Mouse (Mus musculus) megakaryocyte, embryonic 14.5 days (primary cell): ENCODE data around the gene Pkd1l3. TPM values are rescaled to one million over a fixed set of nuclear protein-coding genes. Genes with fewer than 3 reads are reported as not detected.

Experiments used
- H3K27me3 ChIP-seq: replicated peaks from 2 replicates; pipeline ENCODE3; 2012; ENCODE audit warnings: inconsistent platforms
- H3K36me3 ChIP-seq: replicated peaks from 2 replicates; pipeline ENCODE3; 2012; ENCODE audit warnings: low read length, inconsistent platforms, mixed read lengths
- H3K4me1 ChIP-seq: 2 replicates; pipeline ENCODE4 v1.6.1; 2012; ENCODE audit warnings: inconsistent platforms
- H3K4me3 ChIP-seq: replicated peaks from 2 replicates; pipeline ENCODE3; 2012; ENCODE audit warnings: moderate library complexity, mild to moderate bottlenecking, inconsistent platforms
- H3K9me3 ChIP-seq: 2 replicates; pipeline ENCODE4 v1.6.1; 2012; ENCODE audit warnings: inconsistent platforms
- FLI1 ChIP-seq: IDR thresholded peaks from 2 replicates; pipeline ENCODE4 v1.6.1; 2012; ENCODE audit warnings: low read length, inconsistent platforms, mixed read lengths
- GATA1 ChIP-seq: IDR thresholded peaks from 3 replicates; pipeline ENCODE4 v1.6.1; 2012; ENCODE audit warnings: mixed read lengths, low read length, inconsistent platforms, borderline replicate concordance
- polyA plus RNA-seq: library from polyadenylated mRNA; stranded (reverse); fragments of >175 nt; gene quantifications from 2 replicates; pipeline ENCODE4 v1.2.3, GENCODE M21; 2012; ENCODE audit warnings: low replicate concordance; ENCODE audit not compliant: insufficient read depth

Pkd1l3 gene
- polyA plus RNA-seq, 1 experiment = 0.72 TPM

DNA sequence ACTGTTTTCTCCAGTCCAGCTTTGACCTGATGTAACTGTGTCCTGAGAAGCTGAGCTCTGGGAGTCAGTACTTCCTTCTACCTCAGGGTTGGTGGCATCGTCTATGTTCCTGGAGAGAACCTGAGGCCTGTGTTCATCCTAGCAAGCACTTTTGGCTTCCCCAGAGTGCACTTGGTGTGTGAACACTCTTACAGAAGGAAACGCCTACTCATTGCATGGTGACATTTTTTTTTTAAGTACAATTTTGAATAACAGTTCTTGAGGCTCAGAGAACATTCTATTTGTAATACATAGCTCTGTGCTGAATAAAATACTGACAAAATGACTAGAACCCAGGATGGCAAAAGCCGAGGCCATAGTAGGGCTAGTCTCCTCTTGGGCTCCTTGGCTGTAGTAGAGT, 42.5 kb downstream of the Pkd1l3 start:
- H3K9me3 ChIP-seq = 0 out of 2 replicates have a peak, but pooled peaks cover 9% of the 10 kb centered on the region
- H3K27me3 ChIP-seq = peaks cover 5% of the 10 kb centered on the region
- H3K36me3 ChIP-seq = peaks cover 13% of the 10 kb centered on the region
- H3K4me3 ChIP-seq = no peak overlapping the region
- TF ChIP-seq FLI1 (no peak), GATA1 (no peak)
- no peaks in the 10 kb centered on the region; the same call in 1 of the 2 replicates for H3K4me1 ChIP-seq

DNA sequence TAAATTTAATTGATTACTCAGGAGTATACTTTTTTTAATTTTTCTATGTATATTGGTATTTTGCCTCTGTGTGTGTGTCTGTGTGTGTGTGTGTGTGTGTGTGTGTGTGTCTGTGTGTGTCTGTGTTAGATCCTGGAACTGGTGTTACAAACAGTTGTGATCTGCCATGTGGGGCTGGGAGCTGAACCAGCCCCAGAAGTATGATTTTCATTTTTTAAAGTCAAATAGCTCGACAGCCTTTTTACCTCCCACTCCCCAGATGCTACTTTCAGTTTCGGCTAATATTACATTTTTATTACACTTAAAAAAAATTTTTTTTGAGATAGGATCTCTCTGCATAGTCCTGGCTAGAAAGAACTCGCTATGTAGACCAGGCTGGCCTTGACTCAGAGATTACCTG, 48.0 kb downstream of the Pkd1l3 start:
- H3K36me3 ChIP-seq = peaks cover 27% of the 10 kb centered on the region
- TF ChIP-seq GATA1 (no peak), FLI1 (no peak)
- H3K4me3 ChIP-seq = no peak overlapping the region
- no peaks in the 10 kb centered on the region for H3K9me3 ChIP-seq
- no peaks in the 10 kb centered on the region for H3K27me3 ChIP-seq
- H3K4me1 ChIP-seq = peaks cover 3% of the 10 kb centered on the region; the same call in 1 of the 2 replicates

DNA sequence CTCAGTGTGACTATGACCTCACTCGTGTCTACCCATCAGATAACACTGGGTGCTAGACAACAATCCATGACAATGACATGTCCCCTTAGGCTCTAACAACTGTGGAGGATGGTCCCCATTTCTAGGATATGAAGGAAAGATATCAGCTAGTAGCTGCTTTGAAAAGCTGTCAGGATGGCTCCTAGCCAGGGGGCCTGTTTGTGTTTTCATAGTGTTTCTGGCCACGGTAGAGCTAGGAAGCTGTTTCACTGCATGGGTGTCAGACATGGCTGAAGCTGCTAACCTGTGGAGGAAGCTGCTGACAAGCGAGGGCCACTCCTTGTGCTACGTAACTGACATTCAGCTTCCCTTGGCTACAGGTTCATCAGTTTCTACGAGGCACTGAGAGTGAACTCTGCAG, 52.3 kb downstream of the Pkd1l3 start:
- no peak for TF ChIP-seq GATA1
- H3K36me3 ChIP-seq = peaks cover 64% of the 10 kb centered on the region
- no peaks in the 10 kb centered on the region for H3K9me3 ChIP-seq

DNA sequence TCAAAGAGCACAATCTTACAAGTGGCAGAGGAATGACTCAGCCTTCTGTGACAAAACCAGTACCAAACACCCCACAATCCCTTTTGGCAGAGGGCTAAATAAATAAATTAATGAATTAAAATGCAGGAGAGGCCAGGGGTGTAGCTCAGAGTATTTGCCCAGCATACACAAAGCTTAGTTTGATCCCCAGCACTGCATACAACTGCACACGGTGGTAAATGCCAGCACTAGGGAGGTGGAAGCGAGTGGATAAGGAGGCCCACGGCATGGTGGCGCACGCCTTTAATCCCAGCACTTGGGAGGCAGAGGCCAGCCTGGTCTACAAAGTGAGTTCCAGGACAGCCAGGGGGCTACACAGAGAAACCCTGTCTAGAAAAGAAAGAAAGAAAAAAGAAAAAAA, 58.3 kb downstream of the Pkd1l3 start:
- no peak overlapping the region for H3K4me3 ChIP-seq
- H3K36me3 ChIP-seq = peaks cover 96% of the 10 kb centered on the region
- TF ChIP-seq FLI1 (no peak), GATA1 (no peak)
- H3K4me1 ChIP-seq = peaks cover 11% of the 10 kb centered on the region
- H3K27me3 ChIP-seq = no peaks in the 10 kb centered on the region
- no peaks in the 10 kb centered on the region for H3K9me3 ChIP-seq

More for the DNA sequence above, 52.3 kb downstream of the Pkd1l3 start:
- Histone ChIP-seq H3K4me3 (no peak overlapping the region), H3K27me3 (no peaks in the 10 kb centered on the region), H3K4me1 (peaks cover 3% of the 10 kb centered on the region; the same call in 1 of the 2 replicates)

DNA sequence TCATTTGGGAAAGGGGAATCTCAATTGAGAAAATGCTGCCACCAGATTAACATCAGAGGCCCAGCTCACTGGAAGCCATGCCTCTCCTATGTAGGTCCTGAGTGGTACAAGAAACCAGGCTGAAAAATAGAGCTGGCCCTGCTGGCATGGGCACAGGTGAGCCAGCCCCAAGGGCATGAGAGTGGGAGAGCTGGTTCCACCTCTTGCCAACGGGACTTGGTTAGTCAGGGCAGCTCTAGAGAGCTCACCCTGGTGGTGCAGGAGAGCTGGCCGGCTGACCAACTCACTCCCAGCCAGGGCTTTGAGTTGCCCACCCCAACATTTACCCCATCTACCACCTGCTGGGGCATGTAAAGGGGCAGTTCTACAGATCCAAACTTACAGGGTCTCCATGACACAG, 59.3 kb downstream of the Pkd1l3 start:
- no peak overlapping the region for H3K4me3 ChIP-seq
- TF ChIP-seq FLI1 (no peak), GATA1 (no peak)
- peaks cover 96% of the 10 kb centered on the region for H3K36me3 ChIP-seq
- no peaks in the 10 kb centered on the region for H3K9me3 ChIP-seq
- H3K27me3 ChIP-seq = no peaks in the 10 kb centered on the region
- H3K4me1 ChIP-seq = peaks cover 11% of the 10 kb centered on the region

DNA sequence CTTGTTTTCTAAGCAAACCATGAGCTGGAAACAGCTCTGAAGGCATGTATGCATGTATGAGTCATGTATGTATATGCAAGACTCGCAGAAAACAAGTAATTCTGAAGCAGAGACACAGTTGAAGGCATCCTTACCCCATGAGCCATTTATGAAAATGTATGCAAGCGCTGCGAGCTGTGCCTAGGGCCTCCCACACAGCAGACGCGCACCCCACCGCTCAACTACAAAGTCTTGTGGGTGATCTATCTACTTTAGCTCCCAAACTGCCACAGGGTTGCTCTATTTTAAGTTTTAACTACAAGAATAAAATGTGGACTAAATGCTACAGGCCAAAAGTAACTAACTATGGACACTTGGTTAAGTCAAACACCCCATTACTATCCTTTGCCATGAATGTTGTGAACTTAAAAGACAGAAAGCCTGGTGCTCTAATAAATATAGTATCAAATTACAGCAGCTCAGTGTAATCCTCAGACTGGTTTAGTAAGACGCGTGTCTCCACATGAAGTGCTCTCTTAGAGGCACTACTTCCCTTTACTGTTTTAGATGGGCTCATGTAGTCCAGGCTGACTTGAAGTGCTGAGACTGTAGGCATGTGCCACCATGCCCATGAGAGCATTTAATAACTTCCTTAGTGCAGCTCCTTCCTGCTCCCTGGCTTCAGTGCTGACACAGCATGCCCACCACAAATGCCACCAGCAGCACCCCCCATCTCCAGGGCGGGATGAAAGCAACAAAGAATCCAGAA, 61.8 kb downstream of the Pkd1l3 start:
- no peaks in the 10 kb centered on the region for H3K9me3 ChIP-seq
- H3K36me3 ChIP-seq = peaks cover 96% of the 10 kb centered on the region
- TF ChIP-seq FLI1 (no peak), GATA1 (no peak)
- no peak overlapping the region for H3K4me3 ChIP-seq
- peaks cover 11% of the 10 kb centered on the region for H3K4me1 ChIP-seq
- H3K27me3 ChIP-seq = no peaks in the 10 kb centered on the region

DNA sequence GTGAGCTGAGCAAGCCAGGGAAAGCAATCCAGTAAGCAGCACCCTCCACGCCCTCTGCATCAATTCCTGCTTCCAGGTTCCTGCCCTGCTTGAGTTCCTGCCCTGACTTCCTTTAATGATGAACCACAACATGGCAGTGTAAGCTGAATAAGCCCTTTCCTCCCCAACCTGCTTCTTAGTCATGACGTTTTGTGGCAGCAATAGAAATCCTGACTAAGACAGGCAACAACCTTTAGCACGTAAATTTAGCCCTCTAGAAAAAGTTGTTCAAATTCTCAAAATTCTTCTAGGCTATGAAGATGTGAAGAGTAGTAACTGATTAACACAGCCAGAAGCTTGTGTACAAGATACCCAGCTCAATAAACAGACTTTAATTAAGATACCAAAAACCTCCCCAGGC, 67.2 kb downstream of the Pkd1l3 start:
- H3K9me3 ChIP-seq = no peaks in the 10 kb centered on the region
- TF ChIP-seq FLI1 (no peak), GATA1 (no peak)
- peaks cover 24% of the 10 kb centered on the region for H3K4me1 ChIP-seq
- no peak overlapping the region for H3K4me3 ChIP-seq
- peaks cover 87% of the 10 kb centered on the region for H3K36me3 ChIP-seq
- H3K27me3 ChIP-seq = no peaks in the 10 kb centered on the region

DNA sequence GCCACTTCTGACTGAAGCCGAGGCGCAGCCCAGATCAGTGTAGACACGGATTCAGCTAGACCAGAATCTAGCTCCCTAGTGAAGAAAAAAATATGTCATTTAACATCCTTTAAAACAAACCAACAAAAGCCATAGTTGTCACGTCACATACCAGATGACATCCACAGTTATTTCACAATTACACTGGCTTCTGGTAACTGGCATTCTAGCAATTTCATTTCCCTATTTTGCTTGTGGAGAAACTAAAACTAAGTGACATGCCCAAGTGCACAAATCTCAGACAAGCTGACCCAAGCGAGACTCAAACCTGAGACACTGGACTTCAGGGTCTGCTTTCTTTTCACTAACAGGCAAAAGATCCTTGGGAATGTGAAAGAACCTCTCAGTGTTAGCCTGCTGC, 67.8 kb downstream of the Pkd1l3 start:
- Histone ChIP-seq H3K4me3 (no peak overlapping the region), H3K27me3 (no peaks in the 10 kb centered on the region), H3K4me1 (peaks cover 25% of the 10 kb centered on the region), H3K9me3 (no peaks in the 10 kb centered on the region), H3K36me3 (peaks cover 84% of the 10 kb centered on the region)
- no peak for TF ChIP-seq FLI1
- no peak for TF ChIP-seq GATA1

DNA sequence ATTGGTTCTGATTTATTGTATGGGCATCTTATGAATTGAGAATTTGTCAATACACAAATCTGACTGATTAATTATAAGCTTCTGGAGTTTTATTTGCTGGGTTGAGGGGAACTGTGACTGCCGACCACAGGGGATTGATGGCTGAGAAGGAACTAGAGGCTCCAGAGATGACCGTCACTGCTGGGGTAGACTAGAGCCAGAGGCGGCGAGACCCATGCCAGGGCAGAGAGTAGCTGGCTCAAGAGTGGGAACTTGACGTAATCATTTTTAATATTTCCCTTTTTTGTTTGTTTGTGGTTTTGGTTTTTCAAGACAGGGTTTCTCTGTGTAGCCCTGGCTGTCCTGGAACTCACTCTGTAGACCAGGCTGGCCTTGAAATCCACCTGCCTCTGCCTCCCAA, 72.9 kb downstream of the Pkd1l3 start:
- Histone ChIP-seq H3K36me3 (peaks cover 61% of the 10 kb centered on the region), H3K9me3 (no peaks in the 10 kb centered on the region), H3K4me3 (no peak overlapping the region), H3K27me3 (no peaks in the 10 kb centered on the region), H3K4me1 (peaks cover 62% of the 10 kb centered on the region)
- TF ChIP-seq FLI1 (no peak), GATA1 (no peak)

DNA sequence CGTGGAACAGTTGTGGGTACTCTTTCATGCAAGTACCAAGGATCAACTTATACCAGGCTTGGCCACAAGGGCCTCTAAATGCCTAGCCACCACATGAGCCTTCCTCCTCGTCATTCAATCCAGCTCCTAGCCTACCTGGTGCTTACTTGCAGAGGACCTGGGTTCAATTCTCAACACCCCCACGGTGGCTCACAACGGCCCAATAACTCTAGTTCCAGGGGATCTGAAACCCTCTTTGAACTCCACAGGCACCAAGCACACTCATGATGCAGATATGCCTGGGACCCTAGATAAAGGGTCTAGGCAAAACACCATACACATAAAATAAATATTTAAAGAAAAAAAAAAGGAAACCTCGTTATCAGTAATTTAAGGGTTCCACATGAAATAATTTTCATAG, 77.5 kb downstream of the Pkd1l3 start:
- Histone ChIP-seq H3K4me3 (peak overlapping the region; percentile 99), H3K27me3 (no peaks in the 10 kb centered on the region), H3K36me3 (peaks cover 28% of the 10 kb centered on the region), H3K9me3 (no peaks in the 10 kb centered on the region), H3K4me1 (peaks cover 50% of the 10 kb centered on the region)
- TF ChIP-seq FLI1 (no peak), GATA1 (no peak)
